Mouse (Mus musculus): Measurements from ENCODE around the gene Pum3. TPM values are rescaled to one million over a fixed set of nuclear protein-coding genes. Genes with fewer than 3 reads are reported as not detected.

Gene Pum3
- polyA plus RNA-seq, 1 experiment from 2014 or later = 118 TPM

GRCm38 (mm10) chr19:27385304-27385703 lies 44.3 kb downstream of the Pum3 start:
- Histone ChIP-seq H3K4me1 (replicated peaks; ENCODE audit: control insufficient read depth, insufficient read depth, low read length) (no peaks in the 10 kb centered on the region), H3K9ac (ENCODE audit: low read depth, low read length) (no peak overlapping the region), H3K36me3 (ENCODE audit: control insufficient read depth, insufficient read depth, low read length) (peaks cover 18% of the 10 kb centered on the region), H3K27me3 (replicated peaks; ENCODE audit: control insufficient read depth, insufficient read depth, low read length) (no peaks in the 10 kb centered on the region), H3K4me3 (ENCODE audit: low read depth, low read length) (no peak overlapping the region), H3K4me2 (no peak overlapping the region), H3K9me3 (ENCODE audit: control insufficient read depth, low read length) (no peaks in the 10 kb centered on the region), H3K27ac (ENCODE audit: low read depth, low read length) (no peak overlapping the region)
- ATAC-seq (replicated peaks; ENCODE audit: low FRiP score) (no peak), DNase-seq (ENCODE audit: low spot score) (no peak)

- no peak for DNase-seq (ENCODE audit: low spot score)
- no peak overlapping the region for H3K9ac ChIP-seq (ENCODE audit: low read depth, low read length)
- no peak overlapping the region for H3K27ac ChIP-seq (ENCODE audit: low read depth, low read length)
- H3K4me2 ChIP-seq = no peak overlapping the region
- H3K4me1 ChIP-seq (replicated peaks; ENCODE audit: control insufficient read depth, insufficient read depth, low read length) = no peaks in the 10 kb centered on the region
- no peaks in the 10 kb centered on the region for H3K27me3 ChIP-seq (replicated peaks; ENCODE audit: control insufficient read depth, insufficient read depth, low read length)
- H3K4me3 ChIP-seq (ENCODE audit: low read depth, low read length) = no peak overlapping the region
- H3K36me3 ChIP-seq (ENCODE audit: control insufficient read depth, insufficient read depth, low read length) = peaks cover 18% of the 10 kb centered on the region; the same call in 1 of the 2 replicates
- no peak for ATAC-seq (replicated peaks; ENCODE audit: low FRiP score)
- WGBS = 89% methylated on average over 5 of the region's 5 CpGs
- H3K9me3 ChIP-seq (ENCODE audit: control insufficient read depth, low read length) = no peaks in the 10 kb centered on the region
Measured at GRCm38 (mm10) chr19:27383266-27383665, 46.4 kb downstream of the Pum3 start.

GRCm38 (mm10) chr19:27382131-27382530 lies 47.5 kb downstream of the Pum3 start:
- DNase-seq (ENCODE audit: low spot score) (no peak), ATAC-seq (replicated peaks; ENCODE audit: low FRiP score) (no peak)
- H3K9me3 ChIP-seq (ENCODE audit: control insufficient read depth, low read length) = no peaks in the 10 kb centered on the region
- H3K4me1 ChIP-seq (replicated peaks; ENCODE audit: control insufficient read depth, insufficient read depth, low read length) = no peaks in the 10 kb centered on the region
- H3K27me3 ChIP-seq (replicated peaks; ENCODE audit: control insufficient read depth, insufficient read depth, low read length) = no peaks in the 10 kb centered on the region
- H3K36me3 ChIP-seq (ENCODE audit: control insufficient read depth, insufficient read depth, low read length) = peaks cover 18% of the 10 kb centered on the region; the same call in 1 of the 2 replicates
- H3K4me3 ChIP-seq (ENCODE audit: low read depth, low read length) = no peak overlapping the region
- no peak overlapping the region for H3K27ac ChIP-seq (ENCODE audit: low read depth, low read length)
- WGBS = 91% methylated on average over 1 of the region's 1 CpGs
- H3K9ac ChIP-seq (ENCODE audit: low read depth, low read length) = no peak overlapping the region
- no peak overlapping the region for H3K4me2 ChIP-seq

GRCm38 (mm10) chr19:27379712-27380401 lies 49.8 kb downstream of the Pum3 start:
- H3K4me3 ChIP-seq (ENCODE audit: low read depth, low read length) = no peak overlapping the region
- no peak overlapping the region for H3K9ac ChIP-seq (ENCODE audit: low read depth, low read length)
- no peaks in the 10 kb centered on the region for H3K36me3 ChIP-seq (ENCODE audit: control insufficient read depth, insufficient read depth, low read length)
- DNase-seq (ENCODE audit: low spot score) = no peak
- no peaks in the 10 kb centered on the region for H3K9me3 ChIP-seq (ENCODE audit: control insufficient read depth, low read length)
- H3K27ac ChIP-seq (ENCODE audit: low read depth, low read length) = no peak overlapping the region
- WGBS = 85% methylated on average over 2 of the region's 2 CpGs
- no peak overlapping the region for H3K4me2 ChIP-seq
- H3K4me1 ChIP-seq (replicated peaks; ENCODE audit: control insufficient read depth, insufficient read depth, low read length) = no peaks in the 10 kb centered on the region
- H3K27me3 ChIP-seq (replicated peaks; ENCODE audit: control insufficient read depth, insufficient read depth, low read length) = no peaks in the 10 kb centered on the region
- no peak for ATAC-seq (replicated peaks; ENCODE audit: low FRiP score)

GRCm38 (mm10) chr19:27370784-27371183 lies 58.8 kb downstream of the Pum3 start:
- H3K4me1 ChIP-seq (replicated peaks; ENCODE audit: control insufficient read depth, insufficient read depth, low read length) = no peaks in the 10 kb centered on the region
- no peak overlapping the region for H3K9ac ChIP-seq (ENCODE audit: low read depth, low read length)
- H3K9me3 ChIP-seq (ENCODE audit: control insufficient read depth, low read length) = no peaks in the 10 kb centered on the region
- no peak for DNase-seq (ENCODE audit: low spot score)
- no peak overlapping the region for H3K4me3 ChIP-seq (ENCODE audit: low read depth, low read length)
- 74% methylated on average over 2 of the region's 2 CpGs for WGBS
- H3K27ac ChIP-seq (ENCODE audit: low read depth, low read length) = no peak overlapping the region
- no peaks in the 10 kb centered on the region for H3K36me3 ChIP-seq (ENCODE audit: control insufficient read depth, insufficient read depth, low read length)
- no peak for ATAC-seq (replicated peaks; ENCODE audit: low FRiP score)
- no peak overlapping the region for H3K4me2 ChIP-seq
- H3K27me3 ChIP-seq (replicated peaks; ENCODE audit: control insufficient read depth, insufficient read depth, low read length) = no peaks in the 10 kb centered on the region

GRCm38 (mm10) chr19:27370174-27370573 lies 59.5 kb downstream of the Pum3 start:
- 84% methylated on average over 2 of the region's 2 CpGs for WGBS
- Histone ChIP-seq H3K9me3 (ENCODE audit: control insufficient read depth, low read length) (no peaks in the 10 kb centered on the region), H3K27ac (ENCODE audit: low read depth, low read length) (no peak overlapping the region), H3K4me3 (ENCODE audit: low read depth, low read length) (no peak overlapping the region), H3K4me1 (replicated peaks; ENCODE audit: control insufficient read depth, insufficient read depth, low read length) (no peaks in the 10 kb centered on the region), H3K27me3 (replicated peaks; ENCODE audit: control insufficient read depth, insufficient read depth, low read length) (no peaks in the 10 kb centered on the region), H3K4me2 (no peak overlapping the region), H3K9ac (ENCODE audit: low read depth, low read length) (no peak overlapping the region), H3K36me3 (ENCODE audit: control insufficient read depth, insufficient read depth, low read length) (no peaks in the 10 kb centered on the region)
- no peak for DNase-seq (ENCODE audit: low spot score)
- ATAC-seq (replicated peaks; ENCODE audit: low FRiP score) = no peak

GRCm38 (mm10) chr19:27369461-27370135 lies 60.0 kb downstream of the Pum3 start:
- Histone ChIP-seq H3K4me2 (no peak overlapping the region), H3K9me3 (ENCODE audit: control insufficient read depth, low read length) (no peaks in the 10 kb centered on the region), H3K4me3 (ENCODE audit: low read depth, low read length) (no peak overlapping the region), H3K36me3 (ENCODE audit: control insufficient read depth, insufficient read depth, low read length) (no peaks in the 10 kb centered on the region), H3K9ac (ENCODE audit: low read depth, low read length) (no peak overlapping the region), H3K27me3 (replicated peaks; ENCODE audit: control insufficient read depth, insufficient read depth, low read length) (no peaks in the 10 kb centered on the region), H3K27ac (ENCODE audit: low read depth, low read length) (no peak overlapping the region), H3K4me1 (replicated peaks; ENCODE audit: control insufficient read depth, insufficient read depth, low read length) (no peaks in the 10 kb centered on the region)
- DNase-seq (ENCODE audit: low spot score) (no peak), ATAC-seq (replicated peaks; ENCODE audit: low FRiP score) (no peak)
- WGBS = 79% methylated on average over 3 of the region's 3 CpGs

GRCm38 (mm10) chr19:27366113-27366746 lies 63.4 kb downstream of the Pum3 start:
- H3K36me3 ChIP-seq (ENCODE audit: control insufficient read depth, insufficient read depth, low read length) = no peaks in the 10 kb centered on the region
- no peak for ATAC-seq (replicated peaks; ENCODE audit: low FRiP score)
- no peak overlapping the region for H3K9ac ChIP-seq (ENCODE audit: low read depth, low read length)
- no peak overlapping the region for H3K4me3 ChIP-seq (ENCODE audit: low read depth, low read length)
- H3K9me3 ChIP-seq (ENCODE audit: control insufficient read depth, low read length) = no peaks in the 10 kb centered on the region
- no peaks in the 10 kb centered on the region for H3K4me1 ChIP-seq (replicated peaks; ENCODE audit: control insufficient read depth, insufficient read depth, low read length)
- no peaks in the 10 kb centered on the region for H3K27me3 ChIP-seq (replicated peaks; ENCODE audit: control insufficient read depth, insufficient read depth, low read length)
- no peak overlapping the region for H3K4me2 ChIP-seq
- no peak overlapping the region for H3K27ac ChIP-seq (ENCODE audit: low read depth, low read length)
- 81% methylated on average over 10 of the region's 10 CpGs for WGBS
- no peak for DNase-seq (ENCODE audit: low spot score)

Data from liver, embryonic 11.5 days (tissue).